Mouse (Mus musculus) retina, embryonic 14.5 days (tissue): ENCODE results near the gene Suz12.
A peak's percentile ranks its signal among the peaks of the same experiment; 100 is the strongest.
"Not testable (repeated sequence)": the region's sequence is repeated elsewhere in the genome, so short reads cannot be mapped to it uniquely, and the experiment has no call there.

ENCODE experiments used
- DNase-seq: peaks from one replicate; pipeline ENCODE4 v3.0.0-alpha.2; 2015; ENCODE audit warnings: low spot score

The Suz12 gene

DNA sequence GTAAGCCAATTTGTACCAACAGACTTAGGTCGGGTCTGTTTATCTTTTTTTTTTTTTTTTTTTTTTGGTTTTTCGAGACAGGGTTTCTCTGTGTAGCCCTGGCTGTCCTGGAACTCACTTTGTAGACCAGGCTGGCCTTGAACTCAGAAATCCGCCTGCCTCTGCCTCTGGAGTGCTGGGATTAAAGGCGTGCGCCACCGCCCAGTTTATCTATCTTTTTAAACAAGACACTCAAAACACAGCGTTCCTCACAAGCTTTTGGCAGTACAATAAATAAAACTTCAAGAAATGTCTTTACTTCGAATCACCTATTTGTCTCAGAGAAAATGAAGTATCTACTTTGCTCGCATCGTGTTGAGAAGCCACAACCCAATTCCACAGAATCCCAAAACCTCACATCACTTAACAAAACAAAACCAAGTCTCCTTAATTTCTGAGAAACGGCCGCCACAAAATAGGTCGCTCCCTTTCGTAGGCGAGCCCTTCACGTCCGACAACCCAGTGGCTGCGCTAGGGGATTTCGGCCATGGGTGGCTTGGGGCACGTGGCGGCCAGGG is 793 bp upstream of the Suz12 start:
- DNase-seq: no peak

DNA sequence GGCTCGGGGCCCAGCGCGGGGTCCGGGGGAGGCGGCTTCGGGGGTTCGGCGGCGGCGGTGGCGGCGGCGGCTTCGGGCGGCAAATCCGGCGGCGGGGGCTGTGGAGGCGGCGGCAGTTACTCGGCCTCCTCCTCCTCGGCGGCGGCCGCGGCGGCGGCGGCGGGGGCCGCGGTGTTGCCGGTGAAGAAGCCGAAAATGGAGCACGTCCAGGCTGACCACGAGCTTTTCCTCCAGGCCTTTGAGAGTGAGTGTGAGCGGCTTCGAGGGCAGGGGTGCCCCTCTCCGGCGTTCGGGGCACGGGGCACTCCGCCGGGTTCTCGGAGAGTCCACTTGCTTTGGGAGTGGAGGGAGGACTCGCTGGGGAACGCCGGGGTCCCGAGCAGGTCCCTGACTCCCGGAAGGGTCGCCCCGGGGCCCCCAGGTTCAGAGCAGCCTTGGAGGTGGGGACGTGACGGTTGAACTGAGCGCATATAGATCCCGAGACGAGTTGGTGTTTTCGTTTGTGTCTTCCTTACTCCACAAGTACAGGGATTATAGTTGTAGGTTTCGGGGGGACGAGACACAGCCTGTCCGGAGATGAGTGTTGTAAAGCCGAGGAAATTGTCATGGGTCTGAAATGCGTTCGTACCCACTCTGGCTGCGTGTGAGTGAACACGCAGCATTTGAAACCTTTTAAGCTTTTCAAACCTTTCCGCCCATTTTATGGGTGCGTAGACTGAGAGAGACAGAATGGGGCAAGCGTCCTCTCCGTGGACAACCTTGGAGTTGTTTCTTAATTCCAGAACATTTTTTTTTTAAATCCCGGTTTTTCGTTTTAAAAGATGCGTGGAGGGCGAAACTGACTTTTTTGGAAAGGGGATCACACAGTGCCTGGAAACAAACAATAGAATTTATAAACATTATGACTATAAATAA is 707 bp downstream of the Suz12 start:
- peak; percentile 35 for DNase-seq

DNA sequence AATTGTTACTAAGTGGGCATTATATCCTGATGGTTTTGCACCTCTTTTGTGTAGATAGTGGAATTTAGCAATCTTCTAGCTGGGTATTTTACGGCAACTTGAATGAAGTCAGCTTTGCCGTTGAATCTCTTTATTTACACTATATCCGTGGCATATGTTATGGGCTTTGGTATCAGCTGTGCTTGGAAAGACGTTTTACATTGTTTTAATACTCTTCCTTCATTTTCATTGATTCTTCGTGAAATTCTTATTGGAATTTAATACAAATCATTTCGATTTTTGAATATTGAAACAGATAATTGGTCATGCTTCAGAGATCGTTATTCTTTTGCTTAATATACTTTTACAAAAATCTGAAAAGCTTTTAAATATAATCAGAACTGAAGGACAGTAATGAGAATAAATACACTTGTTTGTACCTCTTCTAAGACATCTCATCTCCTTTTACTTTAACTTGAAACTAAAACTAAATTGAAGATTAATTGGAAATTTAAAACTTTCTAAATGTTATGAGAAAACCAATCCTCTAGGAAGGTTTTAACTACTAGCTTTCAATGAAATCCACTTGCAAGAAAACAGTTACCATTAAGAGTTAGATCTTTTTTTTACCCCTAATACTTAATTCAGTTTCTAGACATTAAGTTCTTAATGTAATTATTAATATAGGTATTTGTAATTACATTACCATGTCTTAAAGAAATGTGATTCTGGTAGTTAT is 1.5 kb downstream of the Suz12 start:
- no peak for DNase-seq

GRCm38 (mm10) chr11:80016533-80016932 is 23.6 kb downstream of the Suz12 start:
- DNase-seq: not testable (repeated sequence)

- peak; percentile 5 for DNase-seq
Observed at GRCm38 (mm10) chr11:80019792-80020191, 26.9 kb downstream of the Suz12 start.

- DNase-seq: no peak
Observed at GRCm38 (mm10) chr11:80021306-80021705, 28.4 kb downstream of the Suz12 start.

- no peak for DNase-seq
Observed at GRCm38 (mm10) chr11:80037495-80037894, 44.6 kb downstream of the Suz12 start.

- DNase-seq: peak; percentile 55
Observed at GRCm38 (mm10) chr11:80042615-80043418, 49.9 kb downstream of the Suz12 start.

- no peak for DNase-seq
Observed at GRCm38 (mm10) chr11:80043419-80043817, 50.5 kb downstream of the Suz12 start.

DNA sequence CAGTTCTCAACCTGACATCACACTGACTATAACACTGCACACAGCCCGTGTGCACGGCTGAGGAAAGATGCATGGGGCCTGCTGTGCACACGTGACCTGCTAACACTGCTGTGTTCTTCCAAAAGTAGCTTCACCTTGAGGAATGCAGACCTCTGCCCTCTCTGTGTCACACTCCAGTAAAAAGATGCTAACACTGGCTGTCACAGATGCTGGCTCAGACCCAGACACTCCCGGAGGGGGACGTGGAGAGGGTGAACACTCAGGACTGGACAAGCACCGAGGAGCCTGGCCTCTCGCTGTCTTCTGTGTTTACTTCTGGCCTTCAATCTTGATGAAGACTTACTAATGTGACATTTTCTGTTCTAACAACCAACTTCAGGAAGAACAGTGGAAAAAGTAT is 54.0 kb downstream of the Suz12 start:
- DNase-seq: no peak

DNA sequence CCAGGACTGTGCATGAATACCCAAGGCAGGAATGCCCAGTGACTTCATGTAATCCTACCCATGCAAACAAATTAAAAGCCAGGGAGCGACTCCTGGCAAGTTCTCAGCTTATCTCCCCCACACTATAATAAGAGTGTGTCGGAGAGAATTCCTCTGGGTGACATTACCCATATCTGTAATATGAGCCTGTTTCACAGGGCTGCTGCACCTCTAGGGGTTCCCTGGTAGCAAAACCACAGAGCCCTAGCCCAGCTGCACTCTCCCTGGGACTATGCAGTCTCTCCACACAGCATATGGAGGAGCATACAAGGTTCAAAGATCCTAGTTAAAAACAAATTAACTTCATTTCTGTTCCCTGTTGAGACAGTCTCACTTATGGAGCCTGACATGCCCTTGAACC is 57.2 kb downstream of the Suz12 start:
- DNase-seq: no peak

DNA sequence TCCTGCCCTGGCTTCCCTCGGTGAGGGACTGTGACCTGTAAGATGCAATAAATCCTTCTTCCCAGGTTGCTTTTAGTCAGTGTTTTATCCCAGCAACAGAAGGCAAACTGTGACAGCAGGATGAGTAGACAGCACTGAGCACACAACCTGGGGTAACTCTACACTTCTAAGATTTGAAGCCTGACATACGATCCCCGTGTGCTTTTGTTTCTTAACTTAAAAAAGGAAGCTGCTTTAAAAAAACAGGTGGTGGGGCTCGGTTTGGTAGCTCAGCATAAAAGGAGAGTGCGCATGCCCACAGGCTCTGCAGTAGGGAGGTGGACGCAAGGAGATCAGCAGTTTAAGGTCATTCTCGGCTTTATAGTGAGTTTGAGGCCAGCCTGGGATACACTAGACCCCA is 59.5 kb downstream of the Suz12 start:
- no peak for DNase-seq

- no peak for DNase-seq
Observed at GRCm38 (mm10) chr11:80053171-80053570, 60.3 kb downstream of the Suz12 start.

GRCm38 (mm10) chr11:80054659-80055058 is 61.8 kb downstream of the Suz12 start:
- no peak for DNase-seq

DNA sequence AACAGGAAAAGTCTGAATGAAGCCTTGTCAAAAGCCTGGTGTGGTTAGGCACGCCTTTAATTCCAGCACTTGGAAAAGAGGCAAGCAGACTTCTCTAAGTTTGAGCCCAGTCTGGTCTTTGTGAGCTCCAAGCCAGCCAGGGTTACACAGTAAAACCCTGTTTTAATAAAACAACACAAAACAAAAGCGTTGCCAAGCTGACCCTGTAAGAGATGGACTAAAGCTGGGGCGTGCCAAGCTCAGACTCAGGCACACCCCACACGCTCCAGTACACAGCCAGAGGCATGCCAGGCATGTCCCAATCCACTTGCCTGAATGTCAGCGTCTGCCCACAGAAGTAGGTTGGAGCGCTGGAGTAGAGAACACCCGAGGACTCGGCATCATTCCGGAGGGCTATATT is 63.2 kb downstream of the Suz12 start:
- no peak for DNase-seq

DNA sequence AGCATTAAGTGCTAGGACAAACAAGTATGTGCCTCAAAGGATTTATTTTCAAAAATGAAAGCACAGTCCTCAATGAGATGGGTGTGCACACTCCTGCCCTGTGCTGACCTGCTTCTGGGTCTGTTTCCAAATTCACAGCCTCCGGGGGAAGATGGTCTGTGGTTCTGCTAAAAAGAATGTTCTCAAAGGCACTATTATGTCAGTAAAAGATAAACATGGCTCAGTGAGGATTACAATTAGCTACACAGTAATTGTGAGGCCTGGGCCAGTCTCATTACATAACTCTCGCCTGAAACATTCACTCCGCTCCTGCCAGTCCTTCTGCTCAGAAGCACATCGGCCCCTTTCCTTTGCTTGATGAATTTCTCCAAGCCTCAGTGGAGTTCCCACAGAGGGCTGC is 69.3 kb downstream of the Suz12 start:
- DNase-seq: no peak

DNA sequence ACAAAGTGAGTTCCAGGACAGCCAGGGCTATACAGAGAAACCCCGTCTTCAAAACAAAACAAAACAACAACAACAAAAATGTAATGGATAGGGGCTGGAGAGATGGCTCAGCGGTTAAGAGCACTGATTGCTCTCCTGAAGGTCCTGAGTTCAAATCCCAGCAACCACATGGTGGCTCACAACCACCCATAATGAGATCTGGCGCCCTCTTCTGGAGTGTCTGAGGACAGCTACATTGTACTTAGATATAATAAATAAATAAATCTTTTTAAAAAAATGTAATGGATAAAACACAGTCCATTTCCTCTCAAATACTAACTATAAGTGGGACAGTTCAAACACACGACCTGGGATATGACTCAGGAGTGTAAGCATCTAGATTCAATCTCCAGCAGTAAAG is 73.5 kb downstream of the Suz12 start:
- not testable (repeated sequence) for DNase-seq

GRCm38 (mm10) chr11:80067558-80067957 is 74.7 kb downstream of the Suz12 start:
- DNase-seq: no peak

DNA sequence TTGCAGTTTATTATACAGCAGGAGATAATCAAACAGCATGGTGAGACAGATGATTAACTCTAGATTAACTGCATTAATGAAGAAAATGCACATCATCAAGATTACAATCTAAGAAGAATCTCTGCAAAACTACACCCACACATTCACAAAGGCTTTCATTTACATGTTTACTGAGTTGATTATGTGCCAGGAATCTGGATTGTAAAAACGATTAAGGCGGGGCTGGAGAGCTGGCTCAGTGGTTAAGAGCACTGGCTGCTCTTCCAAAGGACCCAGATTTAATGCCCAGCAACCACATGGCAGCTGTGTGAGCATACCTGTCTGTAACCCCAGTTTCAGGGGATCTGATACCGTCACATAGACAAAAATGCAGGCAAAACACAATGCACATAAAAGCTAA is 76.9 kb downstream of the Suz12 start:
- DNase-seq: no peak

DNA sequence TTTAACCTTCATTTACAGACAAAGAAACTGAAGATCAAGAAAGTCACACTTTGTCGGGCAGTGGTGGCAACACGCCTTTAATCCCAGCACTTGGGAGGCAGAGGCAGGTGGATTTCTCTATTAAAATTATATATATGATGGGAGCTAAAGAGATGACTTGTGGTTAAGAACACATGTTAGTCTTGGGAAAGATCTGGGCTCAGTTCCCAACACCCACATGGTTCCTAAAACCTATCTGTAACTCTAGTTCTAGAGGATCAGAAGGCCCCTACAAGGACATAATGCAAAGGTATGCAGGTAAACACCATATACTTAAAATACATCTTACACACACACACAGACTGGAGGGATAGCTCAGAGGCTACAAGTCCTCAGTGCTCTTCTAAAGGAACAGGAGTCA is 78.1 kb downstream of the Suz12 start:
- no peak for DNase-seq

- DNase-seq: no peak
Observed at GRCm38 (mm10) chr11:80072365-80072764, 79.5 kb downstream of the Suz12 start.

- DNase-seq: no peak
Observed at GRCm38 (mm10) chr11:80075608-80076277, 82.8 kb downstream of the Suz12 start.
